Mouse (Mus musculus): ENCODE data around the gene Fcer1g.

Gene Fcer1g

DNA sequence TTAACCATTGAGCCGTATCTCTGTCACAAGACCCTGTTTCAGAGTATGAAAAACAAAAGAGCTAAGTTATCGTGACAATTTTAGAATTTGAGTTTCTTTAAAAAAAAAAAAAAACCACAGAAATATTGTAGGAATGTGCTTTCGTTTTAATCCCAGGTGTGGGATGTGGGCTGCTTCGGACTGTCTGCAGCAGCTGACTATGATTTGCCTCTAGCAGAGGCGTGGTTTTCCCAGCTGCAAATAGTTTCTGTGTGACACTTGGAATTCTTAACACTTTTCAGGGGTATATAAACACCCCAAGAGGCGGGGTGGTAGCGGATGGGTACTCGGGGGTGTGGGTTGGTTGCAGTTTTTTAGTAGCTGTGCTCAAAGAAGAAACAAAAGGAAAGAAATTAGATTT is 11.2 kb upstream of the Fcer1g start:
- 63% methylated on average over 8 of the region's 8 CpGs for WGBS

GRCm38 (mm10) chr1:171241952-171242351 is 7.8 kb upstream of the Fcer1g start:
- WGBS = 82% methylated on average over 12 of the region's 12 CpGs

DNA sequence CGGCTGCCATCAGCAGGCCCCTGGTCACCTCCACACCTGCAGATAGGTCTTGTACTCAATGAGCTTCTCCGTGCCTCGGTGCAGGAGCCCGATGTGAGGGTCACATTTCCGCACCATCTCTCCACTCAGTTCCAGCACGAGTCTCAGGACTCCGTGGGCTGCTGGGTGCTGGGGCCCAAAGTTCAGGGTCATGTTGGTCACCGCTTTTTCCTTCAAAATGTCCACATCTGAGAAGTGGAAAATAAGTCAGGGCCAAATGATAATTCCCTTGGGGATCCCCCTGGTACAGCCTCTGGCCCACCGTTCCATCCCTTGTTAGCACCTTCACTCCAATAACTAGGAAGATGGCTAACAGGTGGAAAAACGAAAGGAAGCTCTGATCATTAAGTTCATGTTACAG is 6.7 kb upstream of the Fcer1g start:
- WGBS = 90% methylated on average over 10 of the region's 10 CpGs

GRCm38 (mm10) chr1:171239992-171240744 is 6.0 kb upstream of the Fcer1g start:
- WGBS = 63% methylated on average over 15 of the region's 15 CpGs

DNA sequence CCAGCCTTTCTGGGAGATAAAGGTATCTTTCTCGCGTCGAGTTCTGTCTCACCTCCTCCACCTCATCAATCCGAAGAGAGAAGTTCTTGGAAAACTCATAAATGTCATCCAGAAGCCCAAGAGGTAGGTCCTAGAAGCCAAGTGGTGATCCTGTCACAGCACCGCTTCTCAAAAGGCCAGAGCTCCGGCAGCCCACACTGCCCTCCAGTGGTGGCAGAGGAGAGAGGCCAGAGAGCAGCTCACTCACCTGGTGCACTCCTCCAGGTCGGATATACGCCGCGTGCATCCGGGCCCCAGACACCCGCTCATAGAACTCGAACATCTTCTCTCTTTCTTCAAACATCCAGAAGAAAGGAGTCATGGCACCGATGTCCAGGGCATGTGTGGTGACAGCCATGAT is 4.3 kb upstream of the Fcer1g start:
- 72% methylated on average over 14 of the region's 14 CpGs for WGBS

- WGBS = 86% methylated on average over 6 of the region's 6 CpGs
These were observed 3.3 kb upstream of the Fcer1g start for GRCm38 (mm10) chr1:171237438-171237837.

- WGBS = 64% methylated on average over 4 of the region's 4 CpGs
These were observed 1.6 kb upstream of the Fcer1g start for GRCm38 (mm10) chr1:171235791-171236190.

GRCm38 (mm10) chr1:171234538-171234937 is 373 bp upstream of the Fcer1g start:
- 91% methylated on average over 4 of the region's 4 CpGs for WGBS

- 78% methylated on average over 12 of the region's 12 CpGs for WGBS
These were observed 1.1 kb downstream of the Fcer1g start for GRCm38 (mm10) chr1:171232800-171233730.

DNA sequence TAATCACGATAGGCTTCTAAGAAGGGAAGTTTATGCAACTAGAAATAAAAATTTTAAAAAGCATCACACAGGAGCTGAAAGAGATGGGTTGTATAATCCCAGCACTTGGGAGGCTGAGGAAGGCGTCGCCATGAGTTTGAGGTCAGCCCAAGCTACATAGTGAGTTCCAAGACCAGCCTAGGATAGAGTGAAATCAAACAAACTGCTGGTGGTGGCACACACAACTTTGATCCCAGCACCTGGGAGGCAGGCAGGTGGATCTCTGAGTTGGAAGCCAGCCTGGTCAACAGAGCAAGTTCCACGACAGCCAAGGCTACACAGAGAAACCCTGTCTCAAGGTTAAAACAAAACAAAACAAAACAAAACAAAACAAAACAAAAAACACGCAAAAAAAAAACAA is 1.8 kb downstream of the Fcer1g start:
- 78% methylated on average over 5 of the region's 5 CpGs for WGBS

GRCm38 (mm10) chr1:171231844-171232243 is 2.3 kb downstream of the Fcer1g start:
- WGBS = 67% methylated on average over 4 of the region's 4 CpGs

DNA sequence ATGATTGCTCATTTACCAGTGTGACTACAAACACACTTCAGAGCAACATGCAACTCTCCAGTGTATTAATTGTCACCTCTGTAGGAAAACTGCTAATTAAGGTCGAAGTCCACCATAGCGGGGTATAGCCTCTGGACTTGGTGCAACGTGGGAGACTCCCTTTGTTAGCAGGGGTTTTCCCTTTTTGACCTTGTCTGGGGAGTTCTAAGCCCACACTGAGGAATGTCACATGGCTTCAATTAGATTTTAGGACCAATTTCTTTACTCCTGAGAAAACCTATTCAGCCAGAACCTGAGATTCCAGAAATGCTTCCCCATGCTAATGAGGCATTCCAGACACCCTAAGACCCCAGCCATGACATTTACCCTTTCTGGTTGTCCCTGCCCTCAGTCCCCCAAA is 4.0 kb downstream of the Fcer1g start:
- WGBS = 63% methylated on average over 3 of the region's 3 CpGs

GRCm38 (mm10) chr1:171229750-171230149 is 4.4 kb downstream of the Fcer1g start:
- 75% methylated on average over 6 of the region's 6 CpGs for WGBS

- 93% methylated on average over 1 of the region's 1 CpGs for WGBS
These were observed 6.3 kb downstream of the Fcer1g start for GRCm38 (mm10) chr1:171227879-171228278.

- 51% methylated on average over 4 of the region's 4 CpGs for WGBS
These were observed 7.4 kb downstream of the Fcer1g start for GRCm38 (mm10) chr1:171226780-171227179.

DNA sequence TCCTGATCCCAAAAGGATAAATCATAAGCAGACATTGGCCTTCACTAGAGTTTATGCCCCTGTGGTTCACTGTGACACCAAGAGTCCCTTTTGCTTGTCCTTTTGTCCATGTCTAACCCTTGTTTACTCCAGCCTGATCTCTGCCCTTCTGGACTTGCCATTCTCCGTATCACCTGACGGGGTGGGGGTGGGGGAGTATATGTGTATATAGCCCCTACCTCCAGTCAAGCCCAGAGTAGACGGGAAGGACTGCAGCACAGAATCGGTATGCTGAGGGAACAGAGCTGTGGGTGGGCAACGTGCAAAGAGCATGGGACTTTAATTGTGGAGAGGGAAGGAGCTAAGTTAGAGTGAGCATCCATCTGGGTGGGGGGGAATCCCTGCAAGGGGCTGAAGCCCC is 9.3 kb downstream of the Fcer1g start, which contains the start of gene Apoa2:
TSS of gene Apoa2 (plus strand) at position 198 of the 400 bp plus-strand sequence.
- 86% methylated on average over 5 of the region's 5 CpGs for WGBS

DNA sequence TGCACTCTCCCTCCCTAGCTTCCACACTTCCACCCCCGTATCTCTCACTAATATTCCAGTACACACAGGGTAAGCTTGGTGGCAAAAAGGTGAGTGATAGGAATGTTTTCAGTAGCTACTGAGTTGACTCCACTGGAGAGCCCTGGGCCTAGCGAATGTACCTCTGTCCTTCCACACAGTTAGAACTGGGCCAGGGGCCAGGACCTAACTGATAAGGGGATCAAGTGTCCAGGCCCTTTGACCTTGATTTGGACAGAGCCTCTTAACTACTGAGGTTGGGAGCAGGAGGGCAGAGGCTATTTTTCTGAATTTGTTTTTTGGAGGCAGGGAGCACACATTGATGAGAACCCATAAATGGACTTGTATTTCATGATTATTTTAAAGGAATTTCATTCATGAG is 10.4 kb downstream of the Fcer1g start:
- 94% methylated on average over 2 of the region's 2 CpGs for WGBS

GRCm38 (mm10) chr1:171223168-171223567 is 11.0 kb downstream of the Fcer1g start:
- 72% methylated on average over 6 of the region's 6 CpGs for WGBS

DNA sequence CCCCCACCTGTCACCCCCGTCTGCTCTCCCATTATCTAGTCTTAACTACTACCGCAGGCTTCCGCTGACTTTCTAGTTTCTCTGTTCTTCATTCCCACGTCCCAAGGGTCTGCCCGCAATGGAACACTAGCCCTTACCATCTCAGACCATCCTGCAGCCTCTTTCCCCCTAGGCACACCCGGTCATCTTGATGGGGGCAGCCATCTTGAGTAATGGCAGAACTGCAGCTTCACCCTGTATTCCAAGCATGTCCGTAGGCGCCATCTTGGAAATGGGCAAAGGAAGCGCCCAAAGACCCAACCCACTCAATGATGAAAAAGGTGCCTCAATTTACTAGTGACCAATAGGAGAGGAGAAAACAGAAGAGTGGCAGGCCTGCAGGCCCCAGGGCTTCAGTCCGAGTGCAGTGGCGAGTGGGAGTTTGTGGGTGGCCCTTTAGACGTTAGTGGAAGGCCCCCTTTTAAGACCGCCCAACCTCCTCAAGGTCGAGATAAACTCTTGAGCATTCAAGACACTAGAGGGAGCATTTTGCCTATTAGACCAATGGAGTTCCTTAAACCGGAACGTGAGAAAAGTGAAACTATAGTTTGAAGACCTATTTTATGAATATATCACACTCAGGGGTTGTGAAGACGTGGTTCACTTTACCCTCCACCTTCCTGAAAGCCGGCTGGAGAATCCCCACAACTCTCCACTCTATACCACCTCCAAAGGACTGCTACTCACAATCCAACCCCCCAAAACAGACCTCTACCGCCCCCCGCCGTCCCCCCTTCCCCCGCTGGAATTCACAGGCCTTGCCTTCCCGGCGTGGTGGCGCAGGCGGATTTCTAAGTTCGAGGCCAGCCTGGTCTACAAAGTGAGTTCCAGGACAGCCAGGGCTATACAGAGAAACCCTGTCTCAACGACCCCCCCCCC is 11.7 kb downstream of the Fcer1g start, which contains the start of gene Tomm40l:
TSS of gene Tomm40l (minus strand) at position 277 of the 918 bp plus-strand sequence.
- WGBS = 1% methylated on average over 28 of the region's 28 CpGs

GRCm38 (mm10) chr1:171221281-171222193 is 12.6 kb downstream of the Fcer1g start:
- 3% methylated on average over 22 of the region's 22 CpGs for WGBS
